Mouse (Mus musculus): ENCODE measurements around the gene Gm20388. TPM values are rescaled to one million over a fixed set of nuclear protein-coding genes. Genes with fewer than 3 reads are reported as not detected.
A peak's percentile ranks its signal among the peaks of the same experiment; 100 is the strongest.

Gm20388 gene
- polyA plus RNA-seq, 1 experiment = 10.6 TPM

DNA sequence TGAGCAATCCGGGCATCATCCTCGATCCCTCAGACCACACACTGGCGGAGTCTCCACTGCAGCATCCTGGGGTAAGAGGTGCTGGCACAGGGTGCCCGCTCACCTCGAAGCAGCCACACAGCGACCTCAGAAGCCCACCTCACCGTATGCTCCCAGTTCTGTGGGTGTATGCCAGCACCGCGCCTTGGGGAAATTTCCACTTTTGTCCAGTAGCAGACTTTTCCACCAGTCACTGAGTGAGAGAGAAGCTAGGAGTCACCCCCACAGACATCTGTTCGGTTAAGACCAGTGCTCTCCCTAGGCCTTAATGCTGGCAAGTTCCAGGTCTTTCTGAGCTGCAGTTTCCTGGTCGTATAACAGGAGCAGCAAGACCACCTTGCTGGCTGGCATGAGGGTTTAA lies 1458.7 kb downstream of the Gm20388 start:
- no peak overlapping the region for H3K27ac ChIP-seq (ENCODE audit: control insufficient read depth, insufficient read depth, low read depth, low read length, poor library complexity)
- TF ChIP-seq CTCF (IDR thresholded peaks at IDR 0.05; ENCODE audit: control insufficient read depth, insufficient read depth, low read length) (no peak), POLR2A (IDR thresholded peaks at IDR 0.05; ENCODE audit: borderline replicate concordance, control insufficient read depth, low read depth, low read length) (no peak)
- 55% methylated on average over 11 of the region's 11 CpGs for WGBS

DNA sequence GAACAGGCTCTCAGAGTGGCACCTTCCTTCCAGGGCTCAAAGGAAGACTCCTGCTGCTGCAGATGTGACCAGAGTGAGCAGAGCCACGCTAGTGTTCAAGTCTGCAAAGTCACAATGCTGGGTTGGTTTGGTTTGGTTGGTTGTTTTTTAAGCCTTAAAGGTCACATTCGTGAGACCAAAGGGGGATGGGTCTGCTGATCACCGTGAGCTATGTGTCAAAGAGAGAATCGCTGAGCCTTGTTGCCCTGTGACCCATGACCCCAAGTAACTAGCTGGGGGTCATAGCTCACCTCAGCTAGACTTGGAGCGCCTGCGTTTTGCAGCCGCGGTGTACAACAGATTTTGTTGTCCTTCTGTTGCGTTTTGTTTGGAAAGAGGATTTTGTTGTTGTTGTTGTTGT lies 1460.6 kb downstream of the Gm20388 start:
- Histone ChIP-seq H3K4me3 (replicated peaks; ENCODE audit: control insufficient read depth, low read depth, low read length) (no peak overlapping the region), H3K4me1 (ENCODE audit: control insufficient read depth, insufficient read depth, low read length) (no peaks in the 10 kb centered on the region), H3K27ac (ENCODE audit: control insufficient read depth, insufficient read depth, low read depth, low read length, poor library complexity) (no peak overlapping the region)
- TF ChIP-seq CTCF (IDR thresholded peaks at IDR 0.05; ENCODE audit: control insufficient read depth, insufficient read depth, low read length) (no peak), POLR2A (IDR thresholded peaks at IDR 0.05; ENCODE audit: borderline replicate concordance, control insufficient read depth, low read depth, low read length) (no peak)
- WGBS = 65% methylated on average over 9 of the region's 9 CpGs

More for the DNA sequence above, 1458.7 kb downstream of the Gm20388 start:
- H3K4me1 ChIP-seq (ENCODE audit: control insufficient read depth, insufficient read depth, low read length) = no peaks in the 10 kb centered on the region
- no peak overlapping the region for H3K4me3 ChIP-seq (replicated peaks; ENCODE audit: control insufficient read depth, low read depth, low read length)

DNA sequence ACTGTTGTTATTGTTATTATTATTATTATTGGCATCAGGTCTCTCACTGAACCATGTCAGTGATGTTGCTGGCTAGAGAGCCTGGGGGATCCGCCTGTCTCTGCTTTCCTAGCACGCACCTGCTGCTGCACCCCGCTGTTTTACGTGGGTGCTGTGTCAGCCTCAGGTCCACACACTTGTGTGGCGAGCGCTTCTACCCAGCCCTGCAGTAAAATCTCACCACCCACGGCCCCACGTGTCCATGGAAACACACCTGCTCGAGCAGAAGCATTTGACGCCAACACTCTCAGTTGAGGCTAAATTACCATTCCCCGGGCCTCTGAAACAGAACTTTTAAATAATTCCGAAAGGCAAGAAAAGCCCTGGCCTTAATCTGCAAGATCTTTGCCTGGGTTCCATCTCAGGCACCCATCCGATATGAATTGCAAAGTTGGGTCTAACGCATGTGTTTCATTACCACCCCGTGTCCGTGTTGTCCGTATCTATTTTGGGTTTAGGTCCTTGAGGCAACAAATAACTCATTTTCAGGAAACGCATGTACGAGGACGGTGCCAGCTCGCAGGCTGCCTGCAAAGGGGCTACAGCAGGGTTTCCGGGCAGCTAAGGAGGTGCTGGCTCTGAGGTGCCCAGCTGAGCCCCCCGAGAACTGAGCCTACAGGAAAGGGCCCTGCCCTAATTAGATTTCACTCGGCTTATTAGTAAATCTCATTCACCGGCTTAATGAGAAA lies 1461.4 kb downstream of the Gm20388 start:
- Histone ChIP-seq H3K4me3 (replicated peaks; ENCODE audit: control insufficient read depth, low read depth, low read length) (no peak overlapping the region), H3K27ac (ENCODE audit: control insufficient read depth, insufficient read depth, low read depth, low read length, poor library complexity) (no peak overlapping the region), H3K4me1 (ENCODE audit: control insufficient read depth, insufficient read depth, low read length) (no peaks in the 10 kb centered on the region)
- 51% methylated on average over 25 of the region's 25 CpGs for WGBS
- no peak for TF ChIP-seq CTCF (IDR thresholded peaks at IDR 0.05; ENCODE audit: control insufficient read depth, insufficient read depth, low read length)
- TF ChIP-seq POLR2A (IDR thresholded peaks at IDR 0.05; ENCODE audit: borderline replicate concordance, control insufficient read depth, low read depth, low read length) = no peak

DNA sequence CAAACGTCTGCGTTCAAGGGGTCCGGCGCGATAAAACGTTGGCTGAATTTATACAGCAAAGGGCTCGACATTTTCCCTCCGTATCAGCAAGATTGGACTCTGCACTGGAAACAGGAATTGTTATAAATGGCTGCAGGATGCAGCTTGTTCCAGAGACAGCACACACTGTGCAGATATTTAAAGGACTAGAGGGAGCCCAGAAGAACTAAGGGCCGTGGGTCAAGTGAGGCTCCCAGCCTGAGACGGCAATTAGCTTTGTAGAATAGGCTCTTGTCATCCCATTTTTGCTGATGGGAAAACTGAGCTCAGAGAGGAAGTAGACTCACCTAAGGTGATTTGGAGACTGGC lies 1462.0 kb downstream of the Gm20388 start:
- TF ChIP-seq POLR2A (IDR thresholded peaks at IDR 0.05; ENCODE audit: borderline replicate concordance, control insufficient read depth, low read depth, low read length) (no peak), CTCF (IDR thresholded peaks at IDR 0.05; ENCODE audit: control insufficient read depth, insufficient read depth, low read length) (no peak)
- Histone ChIP-seq H3K4me3 (replicated peaks; ENCODE audit: control insufficient read depth, low read depth, low read length) (no peak overlapping the region), H3K4me1 (ENCODE audit: control insufficient read depth, insufficient read depth, low read length) (no peaks in the 10 kb centered on the region), H3K27ac (ENCODE audit: control insufficient read depth, insufficient read depth, low read depth, low read length, poor library complexity) (no peak overlapping the region)
- 83% methylated on average over 10 of the region's 10 CpGs for WGBS

DNA sequence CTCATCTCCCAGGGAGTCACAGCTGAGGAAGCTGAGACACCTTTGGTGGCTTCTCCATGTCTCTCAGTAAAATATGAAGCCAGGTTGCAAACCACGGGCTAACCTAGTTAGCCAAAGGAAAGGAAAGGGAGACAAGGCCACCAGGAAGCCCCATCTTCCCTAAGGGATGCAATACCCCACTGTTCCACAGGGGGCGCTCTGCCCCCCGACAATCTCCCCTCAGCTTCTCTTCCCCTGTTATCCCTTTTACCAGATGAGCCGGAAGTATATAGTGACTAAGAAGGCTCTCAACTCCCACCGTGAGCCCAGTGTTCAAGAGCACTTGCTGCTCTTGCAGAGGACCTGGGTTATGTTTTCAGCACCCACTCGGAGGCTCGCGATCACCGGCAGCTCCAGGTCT lies 1463.6 kb downstream of the Gm20388 start:
- no peak overlapping the region for H3K4me3 ChIP-seq (replicated peaks; ENCODE audit: control insufficient read depth, low read depth, low read length)
- H3K4me1 ChIP-seq (ENCODE audit: control insufficient read depth, insufficient read depth, low read length) = no peaks in the 10 kb centered on the region
- no peak overlapping the region for H3K27ac ChIP-seq (ENCODE audit: control insufficient read depth, insufficient read depth, low read depth, low read length, poor library complexity)
- WGBS = 65% methylated on average over 9 of the region's 9 CpGs
- no peak for TF ChIP-seq POLR2A (IDR thresholded peaks at IDR 0.05; ENCODE audit: borderline replicate concordance, control insufficient read depth, low read depth, low read length)
- peak; percentile 47 for TF ChIP-seq CTCF (IDR thresholded peaks at IDR 0.05; ENCODE audit: control insufficient read depth, insufficient read depth, low read length)

DNA sequence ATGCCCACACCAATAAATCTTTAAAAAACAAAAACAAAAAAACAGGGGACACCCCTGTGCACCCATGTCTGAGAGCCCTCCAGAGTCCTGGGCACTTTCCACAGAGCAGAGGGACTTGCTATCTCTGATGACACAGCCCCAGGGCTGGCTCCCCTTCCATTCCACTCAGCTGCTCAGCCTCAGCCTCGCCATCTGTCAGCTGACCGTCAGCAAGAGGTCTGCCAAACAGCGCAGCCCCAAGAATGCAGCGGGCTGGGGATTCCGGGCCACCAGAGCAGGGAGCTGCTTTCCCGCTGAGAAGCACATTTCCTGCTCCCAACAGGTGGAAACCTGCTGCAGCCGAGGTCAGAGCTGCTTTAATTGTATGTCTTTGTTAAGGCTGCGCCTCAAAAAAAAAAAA lies 1464.1 kb downstream of the Gm20388 start:
- Histone ChIP-seq H3K4me3 (replicated peaks; ENCODE audit: control insufficient read depth, low read depth, low read length) (no peak overlapping the region), H3K27ac (ENCODE audit: control insufficient read depth, insufficient read depth, low read depth, low read length, poor library complexity) (no peak overlapping the region), H3K4me1 (ENCODE audit: control insufficient read depth, insufficient read depth, low read length) (no peaks in the 10 kb centered on the region)
- TF ChIP-seq POLR2A (IDR thresholded peaks at IDR 0.05; ENCODE audit: borderline replicate concordance, control insufficient read depth, low read depth, low read length) (no peak), CTCF (IDR thresholded peaks at IDR 0.05; ENCODE audit: control insufficient read depth, insufficient read depth, low read length) (no peak)
- 67% methylated on average over 8 of the region's 8 CpGs for WGBS

DNA sequence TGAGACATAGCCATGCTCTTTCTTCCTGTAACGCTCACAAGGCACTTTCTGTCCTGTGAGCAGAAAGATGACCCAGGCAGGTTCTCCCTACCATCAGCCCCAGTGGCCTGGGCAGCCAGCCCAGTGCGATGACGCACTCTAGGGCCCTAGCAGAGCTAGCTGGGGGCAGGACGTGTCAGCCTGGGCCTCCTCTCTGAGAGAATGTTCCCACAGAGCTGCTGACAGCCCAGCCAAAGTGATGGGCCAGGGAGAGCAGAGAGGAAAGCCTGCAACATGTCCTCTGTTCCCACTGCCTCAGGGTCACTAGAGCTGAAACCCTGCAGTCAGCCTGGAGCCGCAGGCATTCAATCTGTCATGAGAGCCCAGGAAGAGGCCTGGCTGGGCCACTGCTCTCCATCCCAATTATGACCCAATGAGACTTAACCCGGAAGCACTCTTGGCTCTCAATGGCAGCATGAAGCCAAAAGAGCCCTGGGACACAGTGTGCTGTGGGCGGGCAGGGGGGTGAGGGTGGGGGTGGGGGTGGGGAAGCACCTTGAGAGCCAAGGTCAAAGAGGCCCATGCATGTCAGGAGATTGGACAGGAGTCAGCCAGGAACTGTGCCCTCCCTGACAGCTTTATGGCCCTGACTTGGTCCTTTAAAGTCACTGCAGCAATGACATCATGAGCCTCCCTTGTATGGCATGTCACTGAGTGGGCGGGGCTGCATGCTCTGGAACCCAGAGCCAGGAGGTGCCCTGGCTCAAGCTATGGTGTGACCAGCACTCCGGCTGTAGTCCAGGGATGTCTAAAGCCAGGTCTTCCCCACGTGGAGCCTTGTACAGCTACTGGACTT lies 1465.7 kb downstream of the Gm20388 start:
- no peak overlapping the region for H3K27ac ChIP-seq (ENCODE audit: control insufficient read depth, insufficient read depth, low read depth, low read length, poor library complexity)
- no peak overlapping the region for H3K4me3 ChIP-seq (replicated peaks; ENCODE audit: control insufficient read depth, low read depth, low read length)
- 78% methylated on average over 10 of the region's 10 CpGs for WGBS
- TF ChIP-seq POLR2A (IDR thresholded peaks at IDR 0.05; ENCODE audit: borderline replicate concordance, control insufficient read depth, low read depth, low read length) = no peak
- no peak for TF ChIP-seq CTCF (IDR thresholded peaks at IDR 0.05; ENCODE audit: control insufficient read depth, insufficient read depth, low read length)
- H3K4me1 ChIP-seq (ENCODE audit: control insufficient read depth, insufficient read depth, low read length) = no peaks in the 10 kb centered on the region

DNA sequence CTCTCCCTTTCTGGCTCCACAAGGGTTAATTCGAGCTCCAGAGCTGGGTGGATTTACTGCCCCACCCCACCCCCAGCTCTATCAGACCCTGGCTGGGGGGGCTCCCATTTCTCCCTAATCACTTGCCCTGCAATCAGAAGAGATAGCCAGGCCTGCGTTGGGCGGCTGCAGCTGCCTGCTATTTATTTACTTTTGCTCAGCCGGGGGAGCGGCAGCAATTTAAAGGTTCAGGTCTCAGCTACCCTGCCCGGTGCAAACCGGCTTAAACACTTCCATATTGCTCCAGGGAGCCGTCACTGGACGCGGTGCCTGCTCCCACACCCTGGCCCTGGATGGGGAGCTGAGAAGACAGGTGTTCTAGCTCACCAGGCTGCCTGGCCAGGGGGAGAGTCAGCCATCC lies 1467.0 kb downstream of the Gm20388 start:
- Histone ChIP-seq H3K4me1 (ENCODE audit: control insufficient read depth, insufficient read depth, low read length) (no peaks in the 10 kb centered on the region), H3K27ac (ENCODE audit: control insufficient read depth, insufficient read depth, low read depth, low read length, poor library complexity) (no peak overlapping the region), H3K4me3 (replicated peaks; ENCODE audit: control insufficient read depth, low read depth, low read length) (no peak overlapping the region)
- no peak for TF ChIP-seq POLR2A (IDR thresholded peaks at IDR 0.05; ENCODE audit: borderline replicate concordance, control insufficient read depth, low read depth, low read length)
- TF ChIP-seq CTCF (IDR thresholded peaks at IDR 0.05; ENCODE audit: control insufficient read depth, insufficient read depth, low read length) = no peak
- WGBS = 70% methylated on average over 10 of the region's 10 CpGs

Data from bone marrow, adult 2 months (tissue).